Mouse (Mus musculus) hindbrain, embryonic 11.5 days (tissue): ENCODE data around the gene Naa20. TPM values are rescaled to one million over a fixed set of nuclear protein-coding genes. Genes with fewer than 3 reads are reported as not detected.

ENCODE experiments used
- ATAC-seq: fragments of 200-750 bp; cut with Nextera tagmentation; 2 replicates; pipeline ENCODE4 v1.8.0; 2017; ENCODE audit warnings: mild to moderate bottlenecking, moderate TSS enrichment, moderate library complexity; ENCODE audit not compliant: low FRiP score
- DNase-seq: peaks from one replicate; pipeline ENCODE4 v3.0.0-alpha.2; 2015; ENCODE audit warnings: low spot score
- H3K27ac ChIP-seq: fragments of 300-500 bp; sonication (generic); 2 replicates; pipeline ENCODE4 v1.5.1; 2014; ENCODE audit warnings: mild to moderate bottlenecking, low read depth, low read length
- H3K27me3 ChIP-seq: fragments of 300-500 bp; sonication (generic); 2 replicates; pipeline ENCODE4 v1.6.1; 2014; ENCODE audit warnings: mild to moderate bottlenecking, low read length, moderate library complexity, mixed read lengths; ENCODE audit not compliant: control insufficient read depth, insufficient read depth
- H3K36me3 ChIP-seq: fragments of 300-500 bp; sonication (generic); 2 replicates; pipeline ENCODE4 v1.6.1; 2014; ENCODE audit warnings: mild to moderate bottlenecking, low read length, moderate library complexity, mixed read lengths; ENCODE audit not compliant: control insufficient read depth, insufficient read depth
- H3K4me1 ChIP-seq: fragments of 300-500 bp; sonication (generic); replicated peaks from 2 replicates; pipeline ENCODE4 v1.6.1; 2014; ENCODE audit warnings: low read length, mixed read lengths; ENCODE audit not compliant: control insufficient read depth, insufficient read depth
- H3K4me2 ChIP-seq: fragments of 300-500 bp; sonication (generic); replicated peaks from 2 replicates; pipeline ENCODE4 v1.6.1; 2014; ENCODE audit warnings: mild to moderate bottlenecking, low read depth, low read length
- H3K4me3 ChIP-seq: fragments of 300-500 bp; sonication (generic); 2 replicates; pipeline ENCODE4 v1.5.1; 2014; ENCODE audit warnings: low read depth, low read length
- H3K9ac ChIP-seq: fragments of 300-500 bp; sonication (generic); 2 replicates; pipeline ENCODE4 v1.6.1; 2014; ENCODE audit warnings: low read depth, low read length
- H3K9me3 ChIP-seq: fragments of 300-500 bp; sonication (generic); 2 replicates; pipeline ENCODE4 v1.6.1; 2016; ENCODE audit warnings: low read length; ENCODE audit not compliant: control insufficient read depth
- WGBS: fragments of 180-500 bp; shearing (Covaris S2); extraction: QIAGEN DNeasy Blood & Tissue Kit; methylation state at CpG from one replicate; pipeline ENCODE4 v1.1.7; 2014; 5-methylcytosine and 5-hydroxymethylcytosine counted together
- polyA plus RNA-seq: library from polyadenylated mRNA; unstranded; fragments of >200 nt; fragmentation: Nextera tagmentation; extraction: Ambion mirVana; gene quantifications from 2 replicates; pipeline ENCODE4 v1.2.1, GENCODE M21; 2014

Gene Naa20
- polyA plus RNA-seq, 1 experiment from 2014 or later = 146 TPM

- H3K9ac ChIP-seq = no peak overlapping the region
- 82% methylated on average over 8 of the region's 8 CpGs for WGBS
- no peak for ATAC-seq
- no peaks in the 10 kb centered on the region for H3K36me3 ChIP-seq
- no peaks in the 10 kb centered on the region for H3K27me3 ChIP-seq
- no peaks in the 10 kb centered on the region for H3K9me3 ChIP-seq
- H3K4me3 ChIP-seq = no peak overlapping the region
- no peak for DNase-seq
- no peak overlapping the region for H3K27ac ChIP-seq
- no peak overlapping the region for H3K4me2 ChIP-seq
- H3K4me1 ChIP-seq = no peaks in the 10 kb centered on the region
Measured at GRCm38 (mm10) chr2:145936975-145937374, 35.1 kb downstream of the Naa20 start.

- Histone ChIP-seq H3K27me3 (no peaks in the 10 kb centered on the region), H3K4me2 (no peak overlapping the region), H3K9me3 (no peaks in the 10 kb centered on the region), H3K4me1 (no peaks in the 10 kb centered on the region), H3K36me3 (no peaks in the 10 kb centered on the region), H3K4me3 (no peak overlapping the region), H3K9ac (no peak overlapping the region), H3K27ac (no peak overlapping the region)
- 69% methylated on average over 3 of the region's 3 CpGs for WGBS
- ATAC-seq (no peak), DNase-seq (no peak)
Measured at GRCm38 (mm10) chr2:145941403-145941802, 39.5 kb downstream of the Naa20 start.

- Histone ChIP-seq H3K4me3 (no peak overlapping the region), H3K9ac (no peak overlapping the region), H3K27me3 (no peaks in the 10 kb centered on the region), H3K4me2 (no peak overlapping the region), H3K4me1 (no peaks in the 10 kb centered on the region), H3K36me3 (no peaks in the 10 kb centered on the region), H3K27ac (no peak overlapping the region), H3K9me3 (no peaks in the 10 kb centered on the region)
- 84% methylated on average over 3 of the region's 3 CpGs for WGBS
- DNase-seq (no peak), ATAC-seq (no peak)
Measured at GRCm38 (mm10) chr2:145944286-145944685, 42.4 kb downstream of the Naa20 start.

- no peaks in the 10 kb centered on the region for H3K36me3 ChIP-seq
- no peaks in the 10 kb centered on the region for H3K9me3 ChIP-seq
- DNase-seq (no peak), ATAC-seq (no peak)
- 0 out of 2 replicates have a peak, but pooled peaks cover 3% of the 10 kb centered on the region for H3K4me1 ChIP-seq
- H3K27me3 ChIP-seq = no peaks in the 10 kb centered on the region
- 75% methylated on average over 7 of the region's 7 CpGs for WGBS
- H3K27ac ChIP-seq = no peak overlapping the region
- H3K4me2 ChIP-seq = no peak overlapping the region
- no peak overlapping the region for H3K9ac ChIP-seq
- H3K4me3 ChIP-seq = no peak overlapping the region
Measured at GRCm38 (mm10) chr2:145948402-145948954, 46.6 kb downstream of the Naa20 start.

GRCm38 (mm10) chr2:145949475-145950068, 47.7 kb downstream of the Naa20 start:
- peak overlapping the region; percentile 60; the same call in 1 of the 2 replicates for H3K27ac ChIP-seq
- H3K9ac ChIP-seq = no peak overlapping the region
- whole genome bisulfite sequencing = 24% methylated on average over 11 of the region's 11 CpGs
- ATAC-seq (peak; percentile 63), DNase-seq (peak; percentile 49)
- no peaks in the 10 kb centered on the region for H3K36me3 ChIP-seq
- no peak overlapping the region for H3K4me2 ChIP-seq
- H3K9me3 ChIP-seq = no peaks in the 10 kb centered on the region
- H3K27me3 ChIP-seq = no peaks in the 10 kb centered on the region
- no peak overlapping the region for H3K4me3 ChIP-seq
- 0 out of 2 replicates have a peak, but pooled peaks cover 3% of the 10 kb centered on the region for H3K4me1 ChIP-seq

GRCm38 (mm10) chr2:145950239-145950638, 48.3 kb downstream of the Naa20 start:
- H3K9me3 ChIP-seq = no peaks in the 10 kb centered on the region
- 0 out of 2 replicates have a peak, but pooled peaks have one; percentile 61 for ATAC-seq
- H3K27ac ChIP-seq = no peak overlapping the region; the same call in 1 of the 2 replicates
- DNase-seq = peak; percentile 43
- H3K9ac ChIP-seq = no peak overlapping the region
- WGBS = 8% methylated on average over 10 of the region's 10 CpGs
- no peaks in the 10 kb centered on the region for H3K27me3 ChIP-seq
- no peak overlapping the region for H3K4me3 ChIP-seq
- H3K4me1 ChIP-seq = 0 out of 2 replicates have a peak, but pooled peaks cover 3% of the 10 kb centered on the region
- H3K4me2 ChIP-seq = no peak overlapping the region
- H3K36me3 ChIP-seq = no peaks in the 10 kb centered on the region

GRCm38 (mm10) chr2:145952726-145953125, 50.8 kb downstream of the Naa20 start:
- DNase-seq (no peak), ATAC-seq (no peak)
- 0 out of 2 replicates have a peak, but pooled peaks cover 3% of the 10 kb centered on the region for H3K4me1 ChIP-seq
- no peaks in the 10 kb centered on the region for H3K9me3 ChIP-seq
- H3K4me2 ChIP-seq = no peak overlapping the region
- no peak overlapping the region for H3K27ac ChIP-seq
- no peaks in the 10 kb centered on the region; the same call in 1 of the 2 replicates for H3K27me3 ChIP-seq
- H3K9ac ChIP-seq = no peak overlapping the region
- no peaks in the 10 kb centered on the region for H3K36me3 ChIP-seq
- no peak overlapping the region for H3K4me3 ChIP-seq
- WGBS = 92% methylated on average over 5 of the region's 5 CpGs

- Histone ChIP-seq H3K36me3 (no peaks in the 10 kb centered on the region), H3K4me2 (no peak overlapping the region), H3K9me3 (no peaks in the 10 kb centered on the region), H3K4me1 (no peaks in the 10 kb centered on the region), H3K27ac (no peak overlapping the region), H3K4me3 (no peak overlapping the region), H3K9ac (no peak overlapping the region), H3K27me3 (no peaks in the 10 kb centered on the region; the same call in 1 of the 2 replicates)
- 74% methylated on average over 10 of the region's 10 CpGs for WGBS
- DNase-seq (no peak), ATAC-seq (no peak)
Measured at GRCm38 (mm10) chr2:145955844-145956243, 53.9 kb downstream of the Naa20 start.

- WGBS = 81% methylated on average over 5 of the region's 5 CpGs
- Histone ChIP-seq H3K4me1 (no peaks in the 10 kb centered on the region), H3K4me2 (no peak overlapping the region), H3K9ac (no peak overlapping the region), H3K36me3 (no peaks in the 10 kb centered on the region), H3K9me3 (no peaks in the 10 kb centered on the region), H3K27ac (no peak overlapping the region), H3K27me3 (no peaks in the 10 kb centered on the region; the same call in 1 of the 2 replicates), H3K4me3 (no peak overlapping the region)
- ATAC-seq (no peak), DNase-seq (no peak)
Measured at GRCm38 (mm10) chr2:145956318-145956717, 54.4 kb downstream of the Naa20 start.
